In the genomic region with DNA sequence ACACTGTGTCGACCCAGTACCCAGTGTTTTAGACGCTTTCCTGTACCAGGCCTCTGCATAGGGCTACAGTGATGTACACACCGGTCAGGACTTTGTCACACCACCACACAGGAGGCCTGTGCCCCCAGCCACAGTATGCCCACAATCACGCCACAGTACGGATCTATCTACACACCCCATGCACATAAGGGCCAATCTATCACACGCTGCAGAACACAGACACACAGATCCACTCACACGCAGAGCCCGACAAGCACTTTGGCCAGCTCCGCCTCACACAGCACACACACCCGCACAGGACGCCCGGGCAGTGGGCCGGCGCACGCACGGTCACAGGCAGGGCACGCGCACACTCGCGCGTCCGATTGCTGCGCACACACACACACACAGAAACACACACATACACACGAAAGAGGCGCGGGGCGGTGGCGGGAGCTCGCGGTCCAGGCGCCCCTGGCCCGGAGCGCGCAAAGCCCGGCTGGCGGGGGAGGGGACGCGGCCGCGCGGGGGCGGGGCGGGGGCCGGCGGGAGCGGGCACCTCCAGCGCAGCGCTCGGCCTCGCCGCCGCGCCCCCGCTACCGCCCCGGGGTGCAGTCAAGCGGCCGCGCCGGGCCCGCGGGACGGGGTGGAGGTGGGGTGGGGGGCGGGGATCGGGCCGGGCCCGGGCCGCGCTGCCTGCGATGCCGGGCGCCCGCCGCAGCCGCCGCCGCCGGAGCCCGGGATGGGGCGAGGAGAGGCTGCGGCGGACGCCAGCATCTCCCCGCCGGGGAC, we compare ENCODE assay signal across 8 mouse cellular contexts. TPM values are rescaled to one million over a fixed set of nuclear protein-coding genes. Genes with fewer than 3 reads are reported as not detected.
DNase-seq lines count a peak whose midpoint lies in the region; ATAC-seq and TF ChIP-seq lines count a peak whose summit lies in the region.

Mgat3 (plus strand) TSS at position 721 of the 771 bp plus-strand sequence.

- H3K4me2 ChIP-seq in intestine, postnatal 0 days (replicated peaks; ENCODE audit: low read depth) = peak within 1 kb of the TSS; percentile 93
- peak within 1 kb of the TSS; percentile 90 for H3K4me2 ChIP-seq in limb, embryonic 11.5 days (ENCODE audit: low read depth, severe bottlenecking)

- peaks cover 5% of the 10 kb centered on the region for H3K27me3 ChIP-seq in heart, adult 2 months (ENCODE audit: control insufficient read depth, insufficient read depth, low read length)
- H3K27me3 ChIP-seq in intestine, postnatal 0 days (replicated peaks; ENCODE audit: control insufficient read depth, insufficient read depth, low read length) = no peaks in the 10 kb centered on the region
- H3K27me3 ChIP-seq in limb, embryonic 11.5 days (ENCODE audit: control insufficient read depth, insufficient read depth, low read length) = no peaks in the 10 kb centered on the region

- ATAC-seq in intestine, postnatal 0 days = peak; percentile 66
- peak; percentile 55 for ATAC-seq in limb, embryonic 11.5 days (ENCODE audit: insufficient number of reproducible peaks, low FRiP score, low TSS enrichment, low read depth)

- no peak within 1 kb of the TSS for H3K27ac ChIP-seq in heart, adult 2 months
- H3K27ac ChIP-seq in intestine, postnatal 0 days (ENCODE audit: low read depth, low read length) = peak within 1 kb of the TSS; percentile 62
- peak within 1 kb of the TSS; percentile 68; the same call in 1 of the 2 replicates for H3K27ac ChIP-seq in limb, embryonic 11.5 days (replicated peaks; ENCODE audit: low read depth, low read length)

- no peak for TF ChIP-seq POLR2A in heart, adult 2 months (IDR thresholded peaks at IDR 0.05; ENCODE audit: insufficient read depth, low read depth, low read length)

- no peaks in the 10 kb centered on the region; the same call in 1 of the 2 replicates for H3K4me1 ChIP-seq in heart, adult 2 months (ENCODE audit: control insufficient read depth, insufficient read depth, low read length)
- no peaks in the 10 kb centered on the region; the same call in 1 of the 2 replicates for H3K4me1 ChIP-seq in intestine, postnatal 0 days (replicated peaks; ENCODE audit: control insufficient read depth, insufficient read depth, low read length)
- H3K4me1 ChIP-seq in limb, embryonic 11.5 days (ENCODE audit: control insufficient read depth, insufficient read depth, low read length) = peaks cover 20% of the 10 kb centered on the region

- TF ChIP-seq EP300 in heart, adult 2 months (IDR thresholded peaks at IDR 0.05; ENCODE audit: insufficient read depth, low read depth, low read length) = no peak

- TF ChIP-seq CTCF in heart, adult 2 months (IDR thresholded peaks at IDR 0.05) = no peak
- TF ChIP-seq CTCF in intestine, postnatal 0 days (IDR thresholded peaks at IDR 0.05; ENCODE audit: low read depth) = no peak

- peak within 1 kb of the TSS; percentile 47 for H3K9ac ChIP-seq in heart, adult 2 months (ENCODE audit: low read depth, low read length)
- H3K9ac ChIP-seq in intestine, postnatal 0 days (ENCODE audit: low read depth, low read length) = peak within 1 kb of the TSS; percentile 74
- H3K9ac ChIP-seq in limb, embryonic 11.5 days (ENCODE audit: low read length) = peak within 1 kb of the TSS; percentile 94

- peak; percentile 30 to 48 for DNase-seq in heart, adult 2 months
- no peak for DNase-seq in heart, postnatal 25 days (ENCODE audit: low spot score)
- DNase-seq in adrenal gland, postnatal 36 days = peak; percentile 38 to 59
- peak; percentile 12 for DNase-seq in fibroblast of lung, adult 2 months (ENCODE audit: low read depth)
- DNase-seq in limb, embryonic 11.5 days (ENCODE audit: low spot score) = peak; percentile 74
- DNase-seq in neural tube, embryonic 10.5 days (ENCODE audit: extremely low spot score, low spot score) = peak; percentile 74
- DNase-seq in natural killer cell, adult 2 months (ENCODE audit: low spot score in 2 of 2) = no peak

- WGBS in heart, adult 2 months = 6% methylated on average over 48 of the region's 85 CpGs
- WGBS in intestine, postnatal 0 days = 3% methylated on average over 45 of the region's 85 CpGs
- WGBS in limb, embryonic 11.5 days = 6% methylated on average over 36 of the region's 85 CpGs

- H3K4me3 ChIP-seq in heart, adult 2 months = peak within 1 kb of the TSS; percentile 59
- H3K4me3 ChIP-seq in intestine, postnatal 0 days (ENCODE audit: low read depth, low read length) = peak within 1 kb of the TSS; percentile 72
- peak within 1 kb of the TSS; percentile 95 for H3K4me3 ChIP-seq in limb, embryonic 11.5 days (ENCODE audit: low read depth, low read length)

- H3K36me3 ChIP-seq in heart, adult 2 months (ENCODE audit: control insufficient read depth, insufficient read depth, low read length) = no peaks in the 10 kb centered on the region
- H3K36me3 ChIP-seq in intestine, postnatal 0 days (ENCODE audit: control insufficient read depth, insufficient read depth) = no peaks in the 10 kb centered on the region
- H3K36me3 ChIP-seq in limb, embryonic 11.5 days (ENCODE audit: control insufficient read depth, insufficient read depth, low read length) = no peaks in the 10 kb centered on the region

- intact Hi-C loops in heart, adult 2 months (cut with DNase I) = no loop called here
- intact Hi-C loops in heart, postnatal 25 days (cut with DNase I) = loop anchor here (5.0 kb wide), 1 partner anchor 41 kb away; the partner anchor contains the start of gene Tab1

- H3K9me3 ChIP-seq in intestine, postnatal 0 days (ENCODE audit: control insufficient read depth) = no peaks in the 10 kb centered on the region
- H3K9me3 ChIP-seq in limb, embryonic 11.5 days (ENCODE audit: control insufficient read depth, low read length) = no peaks in the 10 kb centered on the region

- no peaks in the 10 kb centered on the region for H3K79me2 ChIP-seq in heart, adult 2 months (replicated peaks; ENCODE audit: control insufficient read depth, insufficient read depth, low read length)

RNA-seq across cellular contexts. Expression of gene Mgat3, which starts in this region (rescaled TPM):
- 1 to 10 TPM; 2.3 to 3.5 TPM for total RNA-seq in heart, adult 2 months (2021)
- polyA plus RNA-seq in heart, adult 2 months (2012; rRNA removed) = 4.9 and 5.5 TPM in 2 replicates
- 1 to 10 TPM; 1.5 to 1.6 TPM for total RNA-seq in heart, postnatal 25 days (2021)
- total RNA-seq in adrenal gland, postnatal 36 days (2021) = 10 to 100 TPM in 1 of 2 experiments, 1 to 10 TPM in 1; 7.0 to 10.3 TPM
- 12.2 and 13.1 TPM in 2 replicates for polyA plus RNA-seq in intestine, postnatal 0 days (2015; fragmentation: Nextera tagmentation; extraction: Ambion mirVana)
- polyA plus RNA-seq in limb, embryonic 11.5 days (2014; fragmentation: Nextera tagmentation; extraction: Ambion mirVana) = 6.5 and 6.8 TPM in 2 replicates

Comparison
In these comparisons a context has a peak if more than half of its experiments do, and no peak if none do; other contexts are left out.
1. DNase-seq: peak in heart, adult 2 months (2 of 2), adrenal gland, postnatal 36 days (2 of 2), fibroblast of lung, adult 2 months (single experiment), limb, embryonic 11.5 days (single experiment) and neural tube, embryonic 10.5 days (single experiment); none in heart, postnatal 25 days (single experiment) and natural killer cell, adult 2 months (0 of 2).
2. Peak in every context shown above with its lines, with median percentiles within 50 percentile points of each other: H3K4me3 ChIP-seq and H3K9ac ChIP-seq.